Mouse (Mus musculus) erythroblast, embryonic 14.5 days (primary cell): Measurements from ENCODE around the gene Gfod1. TPM values are rescaled to one million over a fixed set of nuclear protein-coding genes. Genes with fewer than 3 reads are reported as not detected.

Experiments
- H3K27me3 ChIP-seq: 2 replicates; pipeline ENCODE4 v1.6.1; 2012; ENCODE audit warnings: inconsistent platforms; ENCODE audit not compliant: control insufficient read depth
- H3K36me3 ChIP-seq: 2 replicates; pipeline ENCODE4 v1.6.1; 2012; ENCODE audit warnings: mild to moderate bottlenecking, inconsistent platforms; ENCODE audit not compliant: control insufficient read depth
- H3K4me1 ChIP-seq: 2 replicates; pipeline ENCODE4 v1.6.1; 2012; ENCODE audit warnings: inconsistent platforms; ENCODE audit not compliant: control insufficient read depth
- H3K4me3 ChIP-seq: replicated peaks from 2 replicates; pipeline ENCODE3; 2012; ENCODE audit warnings: moderate library complexity, mild to moderate bottlenecking, inconsistent platforms
- H3K9me3 ChIP-seq: 2 replicates; pipeline ENCODE4 v1.6.1; 2012; ENCODE audit warnings: low read length, inconsistent platforms, mixed read lengths; ENCODE audit not compliant: control insufficient read depth
- GATA1 ChIP-seq: IDR thresholded peaks from 2 replicates; pipeline ENCODE4 v1.6.1; 2012; ENCODE audit warnings: low read length, inconsistent platforms, mixed read lengths
- TAL1 ChIP-seq: IDR thresholded peaks from 3 replicates; pipeline ENCODE4 v1.6.1; 2012; ENCODE audit warnings: low read length, inconsistent platforms, mixed read lengths
- polyA plus RNA-seq: library from polyadenylated mRNA; stranded (reverse); fragments of >175 nt; gene quantifications from 2 replicates; pipeline ENCODE4 v1.2.3, GENCODE M21; 2012

Gene Gfod1
- polyA plus RNA-seq, 1 experiment, result 0.01 TPM

DNA sequence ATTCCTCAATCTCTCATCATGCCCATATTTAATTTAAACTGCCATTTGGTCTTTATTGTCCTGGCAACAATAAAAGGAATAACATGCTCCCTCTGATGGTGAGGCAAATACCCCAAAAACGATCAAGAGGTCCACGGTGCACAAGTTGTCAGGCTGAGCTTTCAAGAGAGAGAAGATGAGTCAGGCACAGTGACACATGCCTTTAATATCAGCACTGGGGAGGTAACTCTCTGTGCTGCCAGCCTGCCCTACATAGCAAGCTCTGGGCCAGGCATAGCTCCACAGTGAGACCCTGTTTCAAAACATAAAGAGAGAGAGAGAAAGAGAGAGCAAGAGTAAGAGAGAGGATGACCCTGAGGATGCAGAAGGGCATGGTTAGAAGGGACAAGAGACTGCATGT lies 62.2 kb downstream of the Gfod1 start:
- H3K4me3 ChIP-seq, result no peak overlapping the region
- H3K9me3 ChIP-seq, result no peaks in the 10 kb centered on the region
- TF ChIP-seq TAL1 (no peak), GATA1 (no peak)
- no peaks in the 10 kb centered on the region for H3K36me3 ChIP-seq
- peaks cover 13% of the 10 kb centered on the region for H3K27me3 ChIP-seq
- H3K4me1 ChIP-seq, result peaks cover 29% of the 10 kb centered on the region

DNA sequence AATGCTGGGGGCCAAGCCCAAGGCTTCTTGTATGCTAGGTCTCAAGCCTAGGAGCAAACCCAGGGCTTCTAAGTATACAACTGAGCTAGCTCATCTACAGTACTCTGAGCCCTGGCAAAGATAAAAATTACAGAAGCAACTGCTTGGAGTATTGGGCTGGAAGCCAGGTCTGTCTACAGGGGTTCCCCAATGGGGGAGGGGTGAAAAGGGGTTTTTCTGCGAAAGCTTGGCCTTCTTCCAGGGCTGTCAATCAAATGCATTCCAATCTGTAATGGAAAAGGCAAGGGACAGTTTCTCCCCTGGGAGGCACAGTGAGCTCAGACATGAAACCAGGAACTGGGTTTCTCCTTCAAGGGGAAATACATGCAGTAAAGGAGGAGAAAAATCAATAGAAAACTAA lies 62.9 kb downstream of the Gfod1 start:
- Histone ChIP-seq H3K36me3 (no peaks in the 10 kb centered on the region), H3K9me3 (no peaks in the 10 kb centered on the region), H3K27me3 (peaks cover 13% of the 10 kb centered on the region), H3K4me1 (peaks cover 34% of the 10 kb centered on the region), H3K4me3 (no peak overlapping the region)
- no peak for TF ChIP-seq GATA1
- no peak for TF ChIP-seq TAL1

DNA sequence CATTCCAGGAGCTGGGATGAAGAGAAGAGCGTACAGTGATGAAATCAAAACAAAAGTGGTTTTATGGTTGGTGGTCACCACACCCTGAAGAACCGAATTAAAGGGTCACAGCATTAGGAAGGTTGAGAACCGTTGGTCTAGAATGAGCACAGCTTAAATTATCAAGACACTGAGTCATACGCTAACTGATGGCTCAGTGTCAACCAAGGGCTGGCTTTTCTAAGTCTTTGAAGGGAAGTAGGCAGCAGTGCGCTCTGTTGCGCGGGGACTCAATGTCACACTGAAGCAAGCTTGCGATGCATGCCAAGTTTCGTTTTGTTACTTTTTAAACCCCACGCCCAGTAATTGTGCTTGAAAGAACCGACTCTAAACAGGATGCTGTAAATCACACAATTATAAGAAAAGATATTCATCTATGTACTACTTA lies 64.2 kb downstream of the Gfod1 start:
- Histone ChIP-seq H3K4me1 (peaks cover 41% of the 10 kb centered on the region), H3K36me3 (no peaks in the 10 kb centered on the region), H3K9me3 (no peaks in the 10 kb centered on the region), H3K4me3 (no peak overlapping the region), H3K27me3 (peaks cover 13% of the 10 kb centered on the region)
- no peak for TF ChIP-seq GATA1
- no peak for TF ChIP-seq TAL1

DNA sequence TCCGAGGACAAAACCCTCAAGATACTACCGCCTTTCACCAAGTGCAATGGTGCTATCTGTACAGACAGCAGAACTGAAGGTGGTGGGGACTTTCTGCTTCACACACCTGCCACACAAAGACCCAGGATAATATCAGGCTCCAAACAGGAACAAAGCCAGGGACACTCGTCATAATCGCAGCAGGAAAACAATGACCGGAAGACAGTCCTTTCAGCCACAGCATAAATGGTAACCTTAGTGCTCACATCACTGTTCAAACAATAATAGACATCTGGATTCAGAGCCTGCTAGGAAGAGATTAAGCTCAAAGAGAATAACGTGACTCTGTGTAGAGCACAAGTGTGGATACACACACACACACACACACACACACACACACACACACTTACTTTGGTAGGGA lies 67.3 kb downstream of the Gfod1 start:
- TF ChIP-seq GATA1 (no peak), TAL1 (no peak)
- no peaks in the 10 kb centered on the region for H3K9me3 ChIP-seq
- H3K4me1 ChIP-seq, result peaks cover 58% of the 10 kb centered on the region
- H3K4me3 ChIP-seq, result no peak overlapping the region
- H3K27me3 ChIP-seq, result peaks cover 13% of the 10 kb centered on the region
- no peaks in the 10 kb centered on the region for H3K36me3 ChIP-seq

DNA sequence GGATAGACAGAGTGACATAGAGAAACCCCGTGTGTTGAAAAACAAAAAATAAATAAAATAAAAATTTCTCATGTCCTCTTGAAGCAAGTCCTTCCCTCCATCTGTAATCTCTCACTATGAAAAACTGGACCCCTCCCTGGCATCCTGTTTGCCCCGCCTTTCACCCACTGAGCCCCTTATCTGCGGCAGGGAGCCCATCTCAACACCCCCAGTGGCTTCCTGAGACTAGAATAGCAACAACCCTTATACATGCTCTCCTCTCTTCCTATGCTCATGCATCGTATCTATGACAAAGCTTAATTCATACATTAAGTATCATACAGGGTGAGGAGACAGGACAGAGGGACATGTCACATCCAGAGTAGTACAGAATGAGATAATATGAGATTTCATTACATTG lies 68.0 kb downstream of the Gfod1 start:
- H3K4me3 ChIP-seq, result no peak overlapping the region
- H3K36me3 ChIP-seq, result no peaks in the 10 kb centered on the region
- peaks cover 13% of the 10 kb centered on the region for H3K27me3 ChIP-seq
- TF ChIP-seq TAL1 (no peak), GATA1 (peak; percentile 17; the same call in 1 of the 2 replicates)
- no peaks in the 10 kb centered on the region for H3K9me3 ChIP-seq
- H3K4me1 ChIP-seq, result peaks cover 64% of the 10 kb centered on the region

DNA sequence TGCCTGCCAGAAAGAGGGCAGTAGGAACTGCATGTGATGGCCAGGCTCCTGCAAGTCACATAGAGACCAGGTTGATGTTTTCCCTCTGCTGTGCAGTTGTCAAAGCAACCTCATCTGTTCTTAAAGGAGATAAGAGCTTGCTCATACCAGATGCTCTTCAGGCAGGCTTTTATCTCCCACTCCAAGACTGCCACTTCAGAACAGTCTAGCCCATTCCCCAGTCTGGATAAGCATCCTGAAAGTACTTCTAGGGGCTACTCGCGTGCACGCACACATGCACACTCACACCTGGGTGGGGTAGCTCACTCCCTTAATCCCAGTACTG lies 68.4 kb downstream of the Gfod1 start:
- TF ChIP-seq GATA1 (peak; percentile 51; the same call in 1 of the 2 replicates), TAL1 (peak; percentile 64)
- Histone ChIP-seq H3K9me3 (no peaks in the 10 kb centered on the region), H3K27me3 (peaks cover 13% of the 10 kb centered on the region), H3K4me3 (peak overlapping the region; percentile 13), H3K4me1 (peaks cover 67% of the 10 kb centered on the region), H3K36me3 (no peaks in the 10 kb centered on the region)

DNA sequence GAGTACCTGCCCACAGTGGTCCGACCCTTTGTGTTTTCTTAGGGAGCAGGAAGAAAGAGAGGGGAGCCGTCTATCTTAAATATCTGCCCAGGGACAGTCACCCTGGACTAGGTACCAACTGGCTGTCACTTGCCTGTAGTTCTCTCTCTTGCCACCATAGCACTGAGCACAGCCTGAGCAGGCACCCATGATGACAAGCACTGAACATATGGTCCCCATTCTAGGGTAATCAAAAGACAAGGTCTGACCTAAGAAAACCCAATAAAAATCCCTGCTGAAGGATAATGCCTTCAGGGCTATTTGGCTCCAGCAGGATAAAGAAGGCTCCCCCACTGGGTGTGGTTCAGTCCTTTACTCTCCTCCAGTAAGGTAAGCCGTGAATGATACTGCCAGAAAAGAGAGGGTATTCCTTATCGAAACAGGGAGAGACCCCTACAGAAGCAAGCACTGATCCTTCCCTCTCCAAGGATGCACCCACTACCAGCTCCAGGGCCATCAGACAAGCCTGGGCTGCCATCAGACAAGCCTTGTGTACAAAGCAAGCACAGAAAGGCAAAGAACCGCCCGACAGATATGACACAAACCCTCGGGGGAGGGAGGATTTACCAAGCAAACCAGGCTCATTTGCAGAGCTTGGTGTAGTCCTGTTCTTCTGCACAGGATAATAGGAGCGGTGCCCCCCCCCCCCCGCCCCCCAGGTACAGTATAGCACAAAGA lies 68.9 kb downstream of the Gfod1 start:
- peaks cover 13% of the 10 kb centered on the region for H3K27me3 ChIP-seq
- H3K36me3 ChIP-seq, result no peaks in the 10 kb centered on the region
- H3K4me1 ChIP-seq, result peaks cover 72% of the 10 kb centered on the region
- H3K9me3 ChIP-seq, result no peaks in the 10 kb centered on the region
- peak overlapping the region; percentile 13 for H3K4me3 ChIP-seq
- no peak for TF ChIP-seq TAL1
- no peak for TF ChIP-seq GATA1

DNA sequence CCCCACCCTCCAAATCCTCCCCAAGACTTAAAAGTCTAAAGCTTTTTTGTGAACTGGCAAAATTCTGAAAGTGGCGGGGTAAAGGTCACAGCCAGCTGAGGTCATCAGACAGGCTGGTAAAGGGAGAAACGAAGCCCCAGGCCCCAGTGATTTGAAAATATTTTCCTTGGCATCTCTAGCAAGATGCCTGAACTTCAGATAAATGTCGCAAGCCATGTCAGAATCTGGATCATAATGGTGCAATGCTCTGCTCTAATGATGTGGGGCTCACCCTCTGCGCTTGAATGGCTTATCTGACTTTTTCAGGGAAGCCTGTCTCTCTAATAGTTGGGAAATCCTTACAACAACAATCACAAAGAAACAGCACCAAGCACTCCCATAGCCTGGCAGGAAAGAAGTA lies 70.6 kb downstream of the Gfod1 start:
- H3K4me3 ChIP-seq, result no peak overlapping the region
- peaks cover 79% of the 10 kb centered on the region for H3K4me1 ChIP-seq
- no peaks in the 10 kb centered on the region for H3K9me3 ChIP-seq
- peaks cover 9% of the 10 kb centered on the region for H3K27me3 ChIP-seq
- no peaks in the 10 kb centered on the region for H3K36me3 ChIP-seq
- TF ChIP-seq TAL1 (no peak), GATA1 (no peak)

DNA sequence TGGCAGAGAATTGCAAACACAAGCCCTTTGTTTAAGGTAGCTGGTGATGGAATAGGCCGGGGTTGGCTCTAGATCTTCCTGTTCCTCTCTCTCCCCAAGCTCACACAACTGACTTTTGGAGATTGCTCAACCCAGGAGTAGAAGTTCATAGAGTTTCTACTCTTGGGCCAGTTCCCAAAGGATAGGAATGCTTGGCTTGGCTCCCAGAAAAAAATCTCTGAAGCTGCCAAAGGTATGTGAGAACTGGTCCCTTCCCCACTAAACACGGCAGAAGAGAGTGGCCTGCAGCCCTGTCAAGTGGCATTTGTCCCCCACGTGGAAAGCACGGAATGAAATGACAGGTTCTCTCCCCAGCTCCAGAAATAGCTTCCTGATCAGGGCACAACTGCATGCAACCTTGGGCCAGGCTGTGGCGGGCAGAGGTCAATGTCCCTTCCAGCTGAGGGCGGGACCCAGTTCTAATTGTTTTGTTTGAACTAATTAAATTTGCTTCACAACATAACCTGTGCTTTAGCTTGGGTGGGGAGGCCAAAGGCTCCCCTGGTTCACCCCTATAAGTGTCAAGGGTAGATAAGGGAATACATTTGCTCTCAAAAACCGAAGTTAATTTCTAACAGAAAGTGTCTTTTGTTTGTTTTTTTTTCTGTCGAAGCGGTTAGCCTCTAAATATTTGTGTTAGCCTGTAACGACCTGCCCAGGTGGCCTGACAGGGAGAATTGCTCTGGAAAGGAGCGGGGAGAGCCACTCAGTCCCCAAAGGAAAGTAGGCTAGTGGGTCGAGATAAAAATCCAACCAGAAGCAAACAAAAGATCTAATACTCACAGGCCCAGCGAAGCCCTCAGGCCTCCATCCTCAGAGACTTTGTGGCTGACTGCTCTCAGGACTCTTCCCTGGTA lies 71.8 kb downstream of the Gfod1 start:
- H3K27me3 ChIP-seq, result no peaks in the 10 kb centered on the region
- H3K4me1 ChIP-seq, result peaks cover 77% of the 10 kb centered on the region
- no peaks in the 10 kb centered on the region for H3K36me3 ChIP-seq
- H3K9me3 ChIP-seq, result no peaks in the 10 kb centered on the region
- TF ChIP-seq TAL1, result no peak
- no peak for TF ChIP-seq GATA1
- no peak overlapping the region for H3K4me3 ChIP-seq
